Mouse (Mus musculus) adrenal gland, postnatal 10 days (tissue): ENCODE results near the gene 2610528J11Rik. TPM values are rescaled to one million over a fixed set of nuclear protein-coding genes. Genes with fewer than 3 reads are reported as not detected.
A peak's percentile ranks its signal among the peaks of the same experiment; 100 is the strongest.

Experiments used
- DNase-seq: peaks from one replicate; pipeline ENCODE4 v3.0.0; 2021; ENCODE audit warnings: mixed read lengths
- total RNA-seq, 2 experiments: library from RNA; stranded (reverse); gene quantifications; 2 replicates each; pipeline ENCODE4 v1.2.3; 2021

Gene 2610528J11Rik
- total RNA-seq, 2 experiments from 2014 or later: 2.6 to 4.0 TPM

- DNase-seq: no peak
Observed at GRCm38 (mm10) chr4:118539904-118540303, 13.1 kb downstream of the 2610528J11Rik start.

- DNase-seq: no peak
Observed at GRCm38 (mm10) chr4:118542510-118543157, 15.8 kb downstream of the 2610528J11Rik start.

GRCm38 (mm10) chr4:118543158-118543530, 16.3 kb downstream of the 2610528J11Rik start:
- peak; percentile 11 for DNase-seq

- peak; percentile 74 for DNase-seq
Observed at GRCm38 (mm10) chr4:118543592-118544260, 16.9 kb downstream of the 2610528J11Rik start, which contains the start of gene Tmem125. Gene Tmem125 (minus strand): TSS chr4:118544044.

GRCm38 (mm10) chr4:118544441-118545127, 17.8 kb downstream of the 2610528J11Rik start:
- DNase-seq: no peak

- peak; percentile 57 for DNase-seq
Observed at GRCm38 (mm10) chr4:118547424-118548129, 20.8 kb downstream of the 2610528J11Rik start.

- peak; percentile 24 for DNase-seq
Observed at GRCm38 (mm10) chr4:118548130-118548480, 21.3 kb downstream of the 2610528J11Rik start.

GRCm38 (mm10) chr4:118553039-118553649, 26.3 kb downstream of the 2610528J11Rik start:
- DNase-seq: no peak

- peak; percentile 37 for DNase-seq
Observed at GRCm38 (mm10) chr4:118564062-118564925, 37.5 kb downstream of the 2610528J11Rik start.

GRCm38 (mm10) chr4:118564926-118565279, 38.1 kb downstream of the 2610528J11Rik start:
- DNase-seq: no peak

GRCm38 (mm10) chr4:118566161-118566676, 39.4 kb downstream of the 2610528J11Rik start:
- peak; percentile 74 for DNase-seq

- no peak for DNase-seq
Observed at GRCm38 (mm10) chr4:118568709-118569108, 41.9 kb downstream of the 2610528J11Rik start.

- no peak for DNase-seq
Observed at GRCm38 (mm10) chr4:118569320-118569719, 42.5 kb downstream of the 2610528J11Rik start.

GRCm38 (mm10) chr4:118571441-118571840, 44.6 kb downstream of the 2610528J11Rik start:
- no peak for DNase-seq

GRCm38 (mm10) chr4:118576097-118576496, 49.3 kb downstream of the 2610528J11Rik start:
- DNase-seq: peak; percentile 91

GRCm38 (mm10) chr4:118579313-118579712, 52.5 kb downstream of the 2610528J11Rik start:
- peak; percentile 50 for DNase-seq
